Mouse (Mus musculus) lung, embryonic 16.5 days (tissue): Measurements from ENCODE around the gene Glis3. TPM values are rescaled to one million over a fixed set of nuclear protein-coding genes. Genes with fewer than 3 reads are reported as not detected.

Experiments used
- ATAC-seq: fragments of 200-750 bp; cut with Nextera tagmentation; 2 replicates; pipeline ENCODE4 v1.8.0; 2017; ENCODE audit warnings: low read depth, mild to moderate bottlenecking, moderate library complexity
- H3K27ac ChIP-seq: fragments of 300-500 bp; sonication (generic); 2 replicates; pipeline ENCODE4 v1.5.1; 2014; ENCODE audit warnings: mild to moderate bottlenecking, control low read depth, low read length
- H3K27me3 ChIP-seq: fragments of 300-500 bp; sonication (generic); 2 replicates; pipeline ENCODE4 v1.6.1; 2014; ENCODE audit warnings: low read depth, low read length, mixed read lengths; ENCODE audit not compliant: control insufficient read depth, insufficient read depth
- H3K36me3 ChIP-seq: fragments of 300-500 bp; sonication (generic); 2 replicates; pipeline ENCODE4 v1.6.1; 2014; ENCODE audit warnings: low read length; ENCODE audit not compliant: control insufficient read depth, insufficient read depth
- H3K4me1 ChIP-seq: fragments of 300-500 bp; sonication (generic); replicated peaks from 2 replicates; pipeline ENCODE4 v1.6.1; 2014; ENCODE audit warnings: low read length, mixed read lengths; ENCODE audit not compliant: control insufficient read depth, insufficient read depth
- H3K4me2 ChIP-seq: fragments of 300-500 bp; sonication (generic); 2 replicates; pipeline ENCODE4 v1.6.1; 2014; ENCODE audit warnings: low read depth, low read length, control low read depth
- H3K4me3 ChIP-seq: fragments of 300-500 bp; sonication (generic); 2 replicates; pipeline ENCODE4 v1.5.1; 2014; ENCODE audit warnings: mild to moderate bottlenecking, low read length, control low read depth
- H3K9ac ChIP-seq: fragments of 300-500 bp; sonication (generic); 2 replicates; pipeline ENCODE4 v1.6.1; 2014; ENCODE audit warnings: low read length, control low read depth
- H3K9me3 ChIP-seq: fragments of 300-500 bp; sonication (generic); 2 replicates; pipeline ENCODE4 v1.6.1; 2016; ENCODE audit warnings: low read length; ENCODE audit not compliant: control insufficient read depth
- WGBS: fragments of 180-500 bp; shearing (Covaris S2); extraction: QIAGEN DNeasy Blood & Tissue Kit; methylation state at CpG from one replicate; pipeline ENCODE4 v1.1.7; 2014; 5-methylcytosine and 5-hydroxymethylcytosine counted together
- polyA plus RNA-seq: library from polyadenylated mRNA; unstranded; fragments of >200 nt; fragmentation: Nextera tagmentation; extraction: Ambion mirVana; gene quantifications from 2 replicates; pipeline ENCODE4 v1.2.1, GENCODE M21; 2015

Glis3 gene
- polyA plus RNA-seq, 1 experiment from 2014 or later: 3.3 TPM

GRCm38 (mm10) chr19:28503011-28503410, 176.9 kb downstream of the Glis3 start:
- Histone ChIP-seq H3K36me3 (no peaks in the 10 kb centered on the region), H3K9me3 (no peaks in the 10 kb centered on the region), H3K4me1 (no peaks in the 10 kb centered on the region), H3K27me3 (no peaks in the 10 kb centered on the region), H3K27ac (no peak overlapping the region), H3K9ac (no peak overlapping the region), H3K4me2 (no peak overlapping the region), H3K4me3 (no peak overlapping the region)
- ATAC-seq: no peak
- WGBS: 41% methylated on average over 12 of the region's 12 CpGs

DNA sequence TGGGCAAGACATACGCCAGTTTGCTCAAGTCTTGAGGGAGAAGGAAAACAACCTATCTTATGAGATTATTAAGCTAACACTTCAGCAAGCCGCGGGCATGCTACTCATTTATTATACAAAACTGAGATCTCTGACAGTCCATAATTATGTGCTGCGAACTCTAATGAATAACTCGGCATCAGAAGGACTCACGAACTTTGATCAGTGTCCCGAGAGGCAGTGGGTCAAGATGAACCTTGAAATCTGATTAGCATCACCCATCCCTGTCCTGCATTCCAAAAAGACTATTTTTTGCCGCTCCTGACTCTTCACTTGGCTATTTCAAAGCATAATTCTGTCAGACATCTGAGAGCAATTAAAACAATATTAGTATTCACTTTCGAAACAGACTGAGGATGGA, 178.9 kb downstream of the Glis3 start:
- Histone ChIP-seq H3K27ac (no peak overlapping the region), H3K9ac (no peak overlapping the region), H3K36me3 (no peaks in the 10 kb centered on the region), H3K4me2 (no peak overlapping the region), H3K4me3 (no peak overlapping the region), H3K4me1 (no peaks in the 10 kb centered on the region), H3K9me3 (no peaks in the 10 kb centered on the region), H3K27me3 (no peaks in the 10 kb centered on the region)
- no peak for ATAC-seq
- WGBS: 56% methylated on average over 9 of the region's 9 CpGs

GRCm38 (mm10) chr19:28500505-28500904, 179.4 kb downstream of the Glis3 start:
- ATAC-seq: no peak
- H3K27ac ChIP-seq: no peak overlapping the region
- H3K4me1 ChIP-seq: no peaks in the 10 kb centered on the region
- no peak overlapping the region for H3K9ac ChIP-seq
- H3K36me3 ChIP-seq: no peaks in the 10 kb centered on the region
- 57% methylated on average over 14 of the region's 14 CpGs for WGBS
- no peak overlapping the region for H3K4me3 ChIP-seq
- no peaks in the 10 kb centered on the region for H3K27me3 ChIP-seq
- H3K4me2 ChIP-seq: no peak overlapping the region
- H3K9me3 ChIP-seq: no peaks in the 10 kb centered on the region

- 79% methylated on average over 5 of the region's 5 CpGs for WGBS
- H3K4me3 ChIP-seq: no peak overlapping the region
- no peaks in the 10 kb centered on the region for H3K9me3 ChIP-seq
- no peak overlapping the region for H3K9ac ChIP-seq
- no peak overlapping the region for H3K27ac ChIP-seq
- no peaks in the 10 kb centered on the region for H3K36me3 ChIP-seq
- no peaks in the 10 kb centered on the region for H3K4me1 ChIP-seq
- H3K4me2 ChIP-seq: no peak overlapping the region
- H3K27me3 ChIP-seq: no peaks in the 10 kb centered on the region
- no peak for ATAC-seq
These were observed 180.1 kb downstream of the Glis3 start for GRCm38 (mm10) chr19:28499786-28500185.

DNA sequence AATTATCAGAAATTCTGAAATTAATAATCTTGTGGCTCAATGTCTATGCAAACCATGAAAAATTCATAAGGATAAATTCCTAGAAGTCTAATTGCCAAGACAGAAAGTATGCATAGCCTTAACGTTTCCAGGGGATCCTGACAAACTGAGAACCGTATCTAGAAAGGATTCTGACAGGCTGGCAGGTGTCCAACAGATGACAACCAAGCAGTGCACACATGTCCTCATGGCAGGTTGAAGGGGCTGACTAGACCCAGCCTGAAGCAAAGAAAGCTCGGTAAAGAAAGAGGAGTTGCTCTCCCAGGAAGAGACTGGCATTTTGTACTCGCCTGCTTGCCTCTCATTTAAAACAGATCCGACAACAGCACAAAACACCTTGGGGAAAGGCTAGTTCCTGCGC, 184.0 kb downstream of the Glis3 start:
- Histone ChIP-seq H3K9ac (no peak overlapping the region), H3K9me3 (no peaks in the 10 kb centered on the region), H3K27ac (no peak overlapping the region), H3K27me3 (no peaks in the 10 kb centered on the region), H3K4me3 (no peak overlapping the region), H3K4me2 (no peak overlapping the region), H3K36me3 (no peaks in the 10 kb centered on the region), H3K4me1 (no peaks in the 10 kb centered on the region)
- ATAC-seq: no peak
- WGBS: 56% methylated on average over 6 of the region's 6 CpGs

DNA sequence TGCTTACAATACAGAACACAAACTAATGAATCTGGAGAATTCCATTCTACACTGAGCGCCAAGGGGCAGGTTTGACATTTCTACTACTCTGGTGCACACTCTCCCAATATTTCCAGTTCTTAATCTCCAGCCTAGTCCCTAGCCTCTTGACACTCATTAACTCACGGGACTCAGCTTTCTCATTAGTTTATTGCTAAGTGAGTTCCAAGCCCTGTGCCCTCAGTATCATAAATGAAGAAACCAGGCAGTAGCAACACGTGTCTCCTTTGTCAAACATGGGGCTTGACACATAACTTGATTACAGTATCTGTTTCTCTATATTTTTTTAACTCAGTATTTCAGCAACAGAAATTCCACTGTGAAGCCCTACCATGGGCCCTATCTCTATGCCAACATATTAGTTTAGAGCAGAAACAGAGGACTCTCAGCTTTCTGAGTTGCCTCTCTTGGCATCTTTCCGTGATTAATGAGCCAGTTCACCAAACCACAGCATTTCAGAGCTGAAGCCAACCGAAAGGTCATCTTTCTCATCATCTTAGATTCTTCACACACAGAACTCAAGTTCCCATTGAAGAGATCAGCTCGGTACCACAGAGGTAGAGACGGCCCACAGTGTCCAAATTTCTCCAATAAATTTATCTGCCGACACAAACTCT, 186.1 kb downstream of the Glis3 start:
- no peak for ATAC-seq
- Histone ChIP-seq H3K27ac (no peak overlapping the region), H3K4me3 (no peak overlapping the region), H3K4me1 (no peaks in the 10 kb centered on the region), H3K9ac (no peak overlapping the region), H3K27me3 (no peaks in the 10 kb centered on the region), H3K4me2 (no peak overlapping the region), H3K9me3 (no peaks in the 10 kb centered on the region), H3K36me3 (no peaks in the 10 kb centered on the region)
- WGBS: 85% methylated on average over 8 of the region's 8 CpGs

- no peak for ATAC-seq
- Histone ChIP-seq H3K4me1 (no peaks in the 10 kb centered on the region), H3K36me3 (no peaks in the 10 kb centered on the region), H3K4me3 (no peak overlapping the region), H3K9ac (no peak overlapping the region), H3K27ac (no peak overlapping the region), H3K9me3 (no peaks in the 10 kb centered on the region), H3K27me3 (no peaks in the 10 kb centered on the region), H3K4me2 (no peak overlapping the region)
- 77% methylated on average over 6 of the region's 6 CpGs for WGBS
These were observed 201.8 kb downstream of the Glis3 start for GRCm38 (mm10) chr19:28478055-28478454.

DNA sequence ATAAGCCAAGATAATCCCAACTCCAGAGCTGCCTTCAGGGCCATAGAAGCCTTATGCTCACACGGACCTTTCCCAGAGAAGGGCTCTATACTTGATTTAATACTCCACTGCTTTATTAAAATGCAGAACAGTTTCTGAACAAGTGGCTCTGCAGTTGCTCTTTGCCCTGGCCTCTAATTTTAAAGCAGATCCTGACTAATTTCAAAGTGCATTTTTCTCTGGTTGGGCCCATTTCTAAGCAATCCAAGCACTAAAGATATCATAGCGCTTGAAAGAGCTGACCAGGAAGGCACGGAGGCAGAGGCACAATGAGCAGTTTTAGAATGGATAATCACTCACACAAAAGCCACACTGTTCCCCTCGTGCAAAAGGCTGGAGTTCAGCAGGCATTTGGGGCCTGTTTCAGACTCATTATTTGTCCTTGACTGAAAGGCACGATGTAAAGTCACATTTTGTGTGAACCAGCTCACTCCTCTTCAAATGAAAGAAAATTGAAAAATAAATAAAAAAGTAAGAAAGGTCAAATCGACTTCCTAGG, 202.5 kb downstream of the Glis3 start:
- H3K27me3 ChIP-seq: no peaks in the 10 kb centered on the region
- H3K9me3 ChIP-seq: no peaks in the 10 kb centered on the region
- H3K4me2 ChIP-seq: no peak overlapping the region
- no peaks in the 10 kb centered on the region for H3K4me1 ChIP-seq
- no peak overlapping the region for H3K4me3 ChIP-seq
- WGBS: 36% methylated on average over 6 of the region's 6 CpGs
- no peak overlapping the region for H3K27ac ChIP-seq
- H3K36me3 ChIP-seq: no peaks in the 10 kb centered on the region
- no peak for ATAC-seq
- H3K9ac ChIP-seq: no peak overlapping the region

- Histone ChIP-seq H3K4me1 (no peaks in the 10 kb centered on the region), H3K36me3 (no peaks in the 10 kb centered on the region), H3K27ac (no peak overlapping the region), H3K27me3 (no peaks in the 10 kb centered on the region), H3K9ac (no peak overlapping the region), H3K9me3 (no peaks in the 10 kb centered on the region), H3K4me2 (no peak overlapping the region), H3K4me3 (no peak overlapping the region)
- no peak for ATAC-seq
- WGBS: 63% methylated on average over 5 of the region's 5 CpGs
These were observed 206.3 kb downstream of the Glis3 start for GRCm38 (mm10) chr19:28473621-28474020.

GRCm38 (mm10) chr19:28471144-28471543, 208.7 kb downstream of the Glis3 start:
- WGBS: 62% methylated on average over 5 of the region's 8 CpGs

More at GRCm38 (mm10) chr19:28471144-28471543, 208.7 kb downstream of the Glis3 start:
- Histone ChIP-seq H3K9me3 (no peaks in the 10 kb centered on the region), H3K9ac (no peak overlapping the region), H3K4me2 (no peak overlapping the region), H3K27me3 (no peaks in the 10 kb centered on the region), H3K4me3 (no peak overlapping the region), H3K4me1 (no peaks in the 10 kb centered on the region), H3K36me3 (no peaks in the 10 kb centered on the region), H3K27ac (no peak overlapping the region)
- no peak for ATAC-seq
